Mouse (Mus musculus) lung, postnatal 0 days (tissue): ENCODE data around the gene Phkg2. TPM values are rescaled to one million over a fixed set of nuclear protein-coding genes. Genes with fewer than 3 reads are reported as not detected.

Experiments
- ATAC-seq: fragments of 200-750 bp; cut with Nextera tagmentation; 2 replicates; pipeline ENCODE4 v1.8.0; 2017; ENCODE audit warnings: moderate library complexity
- DNase-seq: peaks from one replicate; pipeline ENCODE4 v3.0.0-alpha.2; 2016; ENCODE audit warnings: low spot score
- H3K27ac ChIP-seq: fragments of 300-500 bp; sonication (generic); 2 replicates; pipeline ENCODE4 v1.5.1; 2014; ENCODE audit warnings: antibody characterized with exemption, mild to moderate bottlenecking, low read length, mixed read lengths
- H3K27me3 ChIP-seq: fragments of 300-500 bp; sonication (generic); replicated peaks from 2 replicates; pipeline ENCODE4 v1.6.1; 2014; ENCODE audit warnings: low read length, mixed read lengths; ENCODE audit not compliant: insufficient read depth
- H3K36me3 ChIP-seq: fragments of 300-500 bp; sonication (generic); 2 replicates; pipeline ENCODE4 v1.6.1; 2014; ENCODE audit warnings: low read length, mixed read lengths; ENCODE audit not compliant: insufficient read depth
- H3K4me1 ChIP-seq: fragments of 300-500 bp; sonication (generic); 2 replicates; pipeline ENCODE4 v1.6.1; 2014; ENCODE audit warnings: antibody characterized with exemption, low read depth, low read length, mixed read lengths; ENCODE audit not compliant: insufficient read depth
- H3K4me2 ChIP-seq: fragments of 300-500 bp; sonication (generic); replicated peaks from 2 replicates; pipeline ENCODE4 v1.6.1; 2014; ENCODE audit warnings: low read depth, mild to moderate bottlenecking, low read length, moderate library complexity, mixed read lengths
- H3K4me3 ChIP-seq: fragments of 300-500 bp; sonication (generic); 2 replicates; pipeline ENCODE4 v1.5.1; 2014; ENCODE audit warnings: low read depth, low read length
- H3K9ac ChIP-seq: fragments of 300-500 bp; sonication (generic); replicated peaks from 2 replicates; pipeline ENCODE4 v1.6.1; 2014; ENCODE audit warnings: low read depth, mild to moderate bottlenecking
- H3K9me3 ChIP-seq: fragments of 300-500 bp; sonication (generic); 2 replicates; pipeline ENCODE4 v1.6.1; 2016; ENCODE audit warnings: low read length, mixed read lengths
- CTCF ChIP-seq: IDR thresholded peaks from 2 replicates; pipeline ENCODE4 v1.5.1; 2016; ENCODE audit warnings: antibody characterized with exemption, mild to moderate bottlenecking
- EP300 ChIP-seq: IDR thresholded peaks from 2 replicates; pipeline ENCODE4 v1.6.1; 2016; ENCODE audit warnings: antibody characterized with exemption, mild to moderate bottlenecking, control low read depth
- WGBS: fragments of 180-500 bp; shearing (Covaris S2); extraction: QIAGEN DNeasy Blood & Tissue Kit; methylation state at CpG from one replicate; pipeline ENCODE4 v1.1.7; 2014; 5-methylcytosine and 5-hydroxymethylcytosine counted together
- polyA plus RNA-seq: library from polyadenylated mRNA; unstranded; fragments of >200 nt; fragmentation: Nextera tagmentation; extraction: Ambion mirVana; gene quantifications from 2 replicates; pipeline ENCODE4 v1.2.1, GENCODE M21; 2015

Phkg2 gene
- polyA plus RNA-seq, 1 experiment from 2014 or later, result 34.4 TPM

GRCm38 (mm10) chr7:127587196-127587595 is 14.1 kb downstream of the Phkg2 start:
- Histone ChIP-seq H3K4me3 (no peak overlapping the region), H3K4me1 (peaks cover 14% of the 10 kb centered on the region; the same call in 1 of the 2 replicates), H3K36me3 (peaks cover 28% of the 10 kb centered on the region), H3K4me2 (peak overlapping the region; percentile 79), H3K27me3 (no peaks in the 10 kb centered on the region), H3K27ac (peak overlapping the region; percentile 54; the same call in 1 of the 2 replicates), H3K9me3 (no peaks in the 10 kb centered on the region), H3K9ac (no peak overlapping the region)
- WGBS, result 51% methylated on average over 5 of the region's 5 CpGs
- TF ChIP-seq EP300 (no peak), CTCF (no peak)
- ATAC-seq (no peak), DNase-seq (no peak)

DNA sequence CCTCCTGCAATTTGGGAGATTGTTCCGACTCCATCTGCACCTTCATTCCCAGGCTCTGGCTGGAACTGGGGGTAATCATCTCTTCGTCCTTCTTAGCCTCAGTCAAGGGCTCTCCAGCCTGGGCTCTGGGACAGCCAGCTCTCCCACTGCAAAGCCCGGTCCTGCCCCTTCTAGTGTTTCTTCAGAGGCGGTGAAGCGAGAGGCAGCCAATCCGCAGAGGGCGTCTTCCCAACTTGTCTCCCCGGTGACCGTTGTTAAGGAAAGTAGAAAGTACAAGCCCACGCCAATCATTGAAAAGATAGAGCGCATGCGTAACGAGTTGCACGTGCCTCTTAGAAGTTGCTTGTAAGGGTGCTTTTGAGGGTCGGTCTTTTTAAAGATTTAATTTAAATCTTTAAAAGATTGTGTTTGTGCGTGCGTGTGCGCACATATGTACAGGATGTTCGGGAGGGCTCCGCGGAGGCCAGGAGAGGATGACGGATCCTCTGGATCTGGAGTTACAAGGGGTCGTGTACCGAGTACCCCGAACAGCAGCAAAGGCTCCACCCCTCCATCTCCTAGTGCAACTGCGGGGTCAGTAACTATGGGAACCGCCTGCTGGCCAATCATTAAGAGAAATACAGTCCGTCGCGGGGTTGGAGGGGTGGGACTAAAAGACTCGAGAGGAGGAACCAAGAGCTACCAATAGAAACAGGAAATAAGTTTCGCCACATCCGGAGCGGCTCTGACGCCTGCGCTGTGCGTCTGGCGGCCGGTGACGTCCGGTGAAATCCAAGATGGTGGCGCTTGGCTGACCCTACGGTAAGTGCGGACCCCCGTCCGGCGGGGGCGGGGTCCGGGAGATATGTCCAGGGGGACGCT is 15.1 kb downstream of the Phkg2 start, which contains the start of the genes Ccdc189 and Rnf40:
Ccdc189 (minus strand) TSS at position 585 of the 861 bp plus-strand sequence.
Rnf40 (plus strand) TSS at position 757 of the 861 bp plus-strand sequence.
- DNase-seq (peak; percentile 100), ATAC-seq (peak; percentile 97)
- H3K9me3 ChIP-seq, result no peaks in the 10 kb centered on the region
- H3K4me1 ChIP-seq, result peaks cover 14% of the 10 kb centered on the region; the same call in 1 of the 2 replicates
- peak within 1 kb of the TSS; percentile 89 for H3K4me2 ChIP-seq
- H3K9ac ChIP-seq, result peak within 1 kb of the TSS; percentile 81
- no peak; the same call in 1 of the 2 replicates for TF ChIP-seq CTCF
- no peak for TF ChIP-seq EP300
- H3K27ac ChIP-seq, result peak within 1 kb of the TSS; percentile 74
- H3K36me3 ChIP-seq, result peaks cover 25% of the 10 kb centered on the region
- H3K27me3 ChIP-seq, result no peaks in the 10 kb centered on the region
- H3K4me3 ChIP-seq, result peak within 1 kb of the TSS; percentile 76
- WGBS, result under 1% methylated on average over 50 of the region's 50 CpGs

DNA sequence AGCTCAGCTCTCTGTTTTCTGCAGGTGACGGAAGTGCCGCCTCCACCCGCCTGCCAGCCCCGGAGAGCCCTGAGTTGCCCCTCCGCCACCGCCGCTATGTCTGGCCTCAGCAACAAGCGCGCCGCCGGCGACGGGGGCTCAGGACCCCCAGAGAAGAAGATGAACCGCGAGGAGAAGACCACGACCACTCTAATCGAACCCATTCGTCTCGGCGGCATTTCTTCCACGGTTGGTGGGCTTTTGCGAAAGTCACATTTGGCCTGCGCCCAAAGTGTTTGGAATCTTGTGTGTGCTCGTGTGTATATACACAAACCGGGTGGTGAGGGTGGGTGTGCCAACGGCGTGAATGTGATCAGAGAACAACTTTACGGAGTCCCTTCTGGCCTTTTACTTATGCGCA is 15.8 kb downstream of the Phkg2 start:
- peaks cover 25% of the 10 kb centered on the region for H3K36me3 ChIP-seq

DNA sequence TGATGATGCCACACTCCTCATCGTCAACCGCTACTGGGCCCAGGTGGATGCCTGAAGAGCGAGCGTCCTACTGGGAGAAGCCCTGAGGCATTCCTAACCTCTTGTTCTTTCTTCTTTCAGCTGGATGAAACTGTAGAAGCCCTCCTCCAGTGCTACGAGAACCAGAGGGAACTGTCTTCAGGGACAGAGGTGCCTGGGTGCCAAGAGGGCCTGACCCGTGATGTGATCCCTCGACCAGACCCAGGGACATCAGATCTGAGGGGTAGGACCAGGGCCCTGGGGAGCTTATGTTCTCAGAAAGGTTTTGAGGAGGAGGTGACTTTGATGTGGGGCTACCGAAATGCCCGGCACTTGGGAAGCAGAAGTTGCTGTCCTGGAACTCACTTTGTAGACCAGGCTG is 16.5 kb downstream of the Phkg2 start:
- no peak for ATAC-seq
- Histone ChIP-seq H3K27me3 (no peaks in the 10 kb centered on the region), H3K9me3 (no peaks in the 10 kb centered on the region), H3K4me3 (peak overlapping the region; percentile 76; the same call in 1 of the 2 replicates), H3K27ac (no peak overlapping the region), H3K4me1 (peaks cover 14% of the 10 kb centered on the region; the same call in 1 of the 2 replicates), H3K36me3 (peaks cover 30% of the 10 kb centered on the region), H3K9ac (no peak overlapping the region), H3K4me2 (peak overlapping the region; percentile 89)
- WGBS, result 90% methylated on average over 9 of the region's 9 CpGs
- no peak for DNase-seq
- TF ChIP-seq EP300 (no peak), CTCF (no peak)

More for the DNA sequence above, 15.8 kb downstream of the Phkg2 start:
- Histone ChIP-seq H3K4me3 (peak overlapping the region; percentile 76), H3K27ac (peak overlapping the region; percentile 74), H3K9ac (peak overlapping the region; percentile 81), H3K4me1 (peaks cover 14% of the 10 kb centered on the region; the same call in 1 of the 2 replicates), H3K9me3 (no peaks in the 10 kb centered on the region), H3K4me2 (peak overlapping the region; percentile 89), H3K27me3 (no peaks in the 10 kb centered on the region)
- no peak for ATAC-seq
- TF ChIP-seq CTCF (no peak), EP300 (no peak)
- WGBS, result 4% methylated on average over 25 of the region's 29 CpGs
- DNase-seq, result peak; percentile 15

- H3K4me3 ChIP-seq, result no peak overlapping the region
- no peak overlapping the region for H3K27ac ChIP-seq
- H3K9ac ChIP-seq, result no peak overlapping the region
- DNase-seq, result no peak
- no peak overlapping the region for H3K4me2 ChIP-seq
- 82% methylated on average over 10 of the region's 10 CpGs for WGBS
- ATAC-seq, result no peak
- H3K9me3 ChIP-seq, result no peaks in the 10 kb centered on the region
- TF ChIP-seq CTCF, result no peak
- TF ChIP-seq EP300, result no peak
- no peaks in the 10 kb centered on the region for H3K27me3 ChIP-seq
- peaks cover 14% of the 10 kb centered on the region; the same call in 1 of the 2 replicates for H3K4me1 ChIP-seq
- H3K36me3 ChIP-seq, result peaks cover 45% of the 10 kb centered on the region
Measured at GRCm38 (mm10) chr7:127591108-127591507, 18.0 kb downstream of the Phkg2 start.

GRCm38 (mm10) chr7:127592575-127592974 is 19.4 kb downstream of the Phkg2 start:
- Histone ChIP-seq H3K4me1 (peaks cover 9% of the 10 kb centered on the region; the same call in 1 of the 2 replicates), H3K4me3 (no peak overlapping the region), H3K27ac (no peak overlapping the region), H3K27me3 (no peaks in the 10 kb centered on the region), H3K9ac (no peak overlapping the region), H3K4me2 (no peak overlapping the region), H3K36me3 (peaks cover 60% of the 10 kb centered on the region), H3K9me3 (no peaks in the 10 kb centered on the region)
- TF ChIP-seq EP300 (no peak), CTCF (no peak)
- 86% methylated on average over 14 of the region's 14 CpGs for WGBS
- DNase-seq (no peak), ATAC-seq (no peak)
